In genomic region chr19:31967933-31968532, GRCm38 (mm10) we compare ENCODE assay signal across 11 mouse cellular contexts.
DNase-seq lines count a peak whose midpoint lies in the region; ATAC-seq and TF ChIP-seq lines count a peak whose summit lies in the region.
"Had no signal": no experiment of that assay in that cellular context is flagged by ENCODE, and none has a peak within 500 bp of the region (broad histone marks: within the 10 kb centered on the region; RNA-seq: fewer than 3 reads in every experiment).

No protein-coding gene starts in this region.

- H3K9ac ChIP-seq in midbrain, embryonic 14.5 days (replicated peaks; ENCODE audit: low read length) = no peak overlapping the region
- no peak overlapping the region for H3K9ac ChIP-seq in midbrain, embryonic 15.5 days
- H3K9ac ChIP-seq in stomach, postnatal 0 days (ENCODE audit: low read length) = no peak overlapping the region
- H3K9ac ChIP-seq: neural tube, embryonic 15.5 days had no signal

- peak; percentile 65 for TF ChIP-seq CTCF in stomach, postnatal 0 days (IDR thresholded peaks at IDR 0.05; ENCODE audit: low read depth)

- no peaks in the 10 kb centered on the region for H3K36me3 ChIP-seq in midbrain, embryonic 14.5 days (ENCODE audit: control insufficient read depth, insufficient read depth, low read length)
- H3K36me3 ChIP-seq in midbrain, embryonic 15.5 days (replicated peaks) = no peaks in the 10 kb centered on the region
- H3K36me3 ChIP-seq in stomach, postnatal 0 days (ENCODE audit: control insufficient read depth, insufficient read depth, low read length) = no peaks in the 10 kb centered on the region
- H3K36me3 ChIP-seq: neural tube, embryonic 15.5 days had no signal

- TF ChIP-seq EP300 in stomach, postnatal 0 days (optimal IDR thresholded peaks at IDR 0.05) = no peak

- 71% methylated on average over 5 of the region's 5 CpGs for WGBS in midbrain, embryonic 14.5 days
- WGBS in midbrain, embryonic 15.5 days = 76% methylated on average over 5 of the region's 5 CpGs
- 41% methylated on average over 5 of the region's 5 CpGs for WGBS in stomach, postnatal 0 days

- H3K27me3 ChIP-seq in midbrain, embryonic 14.5 days (ENCODE audit: control insufficient read depth, insufficient read depth, low read length) = no peaks in the 10 kb centered on the region
- H3K27me3 ChIP-seq in midbrain, embryonic 15.5 days (replicated peaks) = no peaks in the 10 kb centered on the region; the same call in 1 of the 2 replicates
- H3K27me3 ChIP-seq in stomach, postnatal 0 days (ENCODE audit: control insufficient read depth, insufficient read depth, low read length) = no peaks in the 10 kb centered on the region

- H3K4me2 ChIP-seq in midbrain, embryonic 14.5 days (ENCODE audit: low read length) = no peak overlapping the region
- no peak overlapping the region for H3K4me2 ChIP-seq in midbrain, embryonic 15.5 days
- no peak overlapping the region for H3K4me2 ChIP-seq in stomach, postnatal 0 days (replicated peaks; ENCODE audit: low read depth)
- H3K4me2 ChIP-seq: neural tube, embryonic 15.5 days had no signal

- H3K9me3 ChIP-seq in midbrain, embryonic 14.5 days (ENCODE audit: control insufficient read depth, low read length) = no peaks in the 10 kb centered on the region
- no peaks in the 10 kb centered on the region for H3K9me3 ChIP-seq in midbrain, embryonic 15.5 days
- no peaks in the 10 kb centered on the region for H3K9me3 ChIP-seq in stomach, postnatal 0 days (ENCODE audit: control insufficient read depth, low read length)
- H3K9me3 ChIP-seq: neural tube, embryonic 15.5 days had no signal

- no peak for ATAC-seq in midbrain, embryonic 14.5 days (ENCODE audit: low FRiP score, low TSS enrichment)
- ATAC-seq in midbrain, embryonic 15.5 days (replicated peaks) = no peak
- ATAC-seq in stomach, postnatal 0 days (ENCODE audit: low FRiP score, low TSS enrichment) = no peak

- no peak overlapping the region for H3K27ac ChIP-seq in midbrain, embryonic 14.5 days (replicated peaks; ENCODE audit: low read depth, low read length)
- H3K27ac ChIP-seq in midbrain, embryonic 15.5 days = no peak overlapping the region
- no peak overlapping the region for H3K27ac ChIP-seq in stomach, postnatal 0 days (replicated peaks)
- H3K27ac ChIP-seq: neural tube, embryonic 15.5 days had no signal

- no peak overlapping the region for H3K4me3 ChIP-seq in midbrain, embryonic 14.5 days (replicated peaks; ENCODE audit: low read depth, low read length)
- no peak overlapping the region for H3K4me3 ChIP-seq in midbrain, embryonic 15.5 days
- no peak overlapping the region for H3K4me3 ChIP-seq in stomach, postnatal 0 days (ENCODE audit: low read depth, low read length)
- H3K4me3 ChIP-seq: erythroblast, embryonic 14.5 days; neural tube, embryonic 15.5 days had no signal

- peak; percentile 82 for DNase-seq in heart, adult 11 months
- DNase-seq in heart, adult 9 months (ENCODE audit: low spot score in 2 of 2) = no peak
- peak; percentile 59 for DNase-seq in midbrain, embryonic 14.5 days
- DNase-seq in c-Kit-positive CD71-positive TER-119-positive erythroid progenitor cells, embryonic 14.5 days (ENCODE audit: low spot score) = peak; percentile 9
- DNase-seq in stomach, postnatal 0 days (ENCODE audit: low spot score) = no peak
- DNase-seq in gastrocnemius, postnatal 10 days = no peak
- no peak for DNase-seq in layer of hippocampus, postnatal 36 days
- DNase-seq: liver had no signal

- H3K4me1 ChIP-seq in midbrain, embryonic 14.5 days (ENCODE audit: control insufficient read depth, insufficient read depth, low read length) = no peaks in the 10 kb centered on the region
- H3K4me1 ChIP-seq in midbrain, embryonic 15.5 days = no peaks in the 10 kb centered on the region
- no peaks in the 10 kb centered on the region for H3K4me1 ChIP-seq in stomach, postnatal 0 days (replicated peaks; ENCODE audit: control insufficient read depth, insufficient read depth)
- H3K4me1 ChIP-seq: neural tube, embryonic 15.5 days had no signal

Comparison
In these comparisons a context has a peak if more than half of its experiments do, and no peak if none do; other contexts are left out.
1. DNase-seq: peak in heart, adult 11 months (single experiment), midbrain, embryonic 14.5 days (single experiment) and c-Kit-positive CD71-positive TER-119-positive erythroid progenitor cells, embryonic 14.5 days (single experiment); none in heart, adult 9 months (0 of 2), stomach, postnatal 0 days (single experiment), gastrocnemius, postnatal 10 days (single experiment) and layer of hippocampus, postnatal 36 days (0 of 2).